Mouse (Mus musculus): ENCODE measurements around the gene Olfr1076.

- TF ChIP-seq POLR2A (IDR thresholded peaks at IDR 0.05; ENCODE audit: extremely low read depth, insufficient read depth, low read length), result no peak
- no peak for TF ChIP-seq CTCF (IDR thresholded peaks at IDR 0.05; ENCODE audit: low read depth, low read length)
These were observed 34.1 kb downstream of the Olfr1076 start, which contains the start of gene Olfr1079 for GRCm38 (mm10) chr2:86542380-86542779.
